Mouse (Mus musculus) liver, embryonic 14.5 days (tissue): ENCODE measurements around the gene Emc4. TPM values are rescaled to one million over a fixed set of nuclear protein-coding genes. Genes with fewer than 3 reads are reported as not detected.

Source experiments
- ATAC-seq: fragments of 200-750 bp; cut with Nextera tagmentation; 2 replicates; pipeline ENCODE4 v1.8.0; 2017; ENCODE audit warnings: moderate number of reproducible peaks, mild to moderate bottlenecking, moderate library complexity; ENCODE audit not compliant: insufficient read depth
- DNase-seq, 3 experiments: peaks; one replicate each; pipeline ENCODE4 v3.0.0-alpha.2; 2012 to 2013; ENCODE audit warnings: low read depth in 3 of 3, low spot score in 3 of 3
- H3K27ac ChIP-seq: fragments of 300-500 bp; sonication (generic); 2 replicates; pipeline ENCODE4 v1.5.1; 2014; ENCODE audit warnings: moderate library complexity, mild to moderate bottlenecking, control low read depth, inconsistent platforms
- H3K27me3 ChIP-seq: fragments of 300-500 bp; sonication (generic); 2 replicates; pipeline ENCODE4 v1.6.1; 2014; ENCODE audit warnings: mild to moderate bottlenecking, low read length, moderate library complexity; ENCODE audit not compliant: control insufficient read depth, insufficient read depth
- H3K36me3 ChIP-seq: fragments of 300-500 bp; sonication (generic); replicated peaks from 2 replicates; pipeline ENCODE4 v1.6.1; 2014; ENCODE audit warnings: low read depth; ENCODE audit not compliant: control insufficient read depth, insufficient read depth
- H3K4me1 ChIP-seq, 2 experiments: fragments of 200-500 bp in 1 of 2; fragments of 300-500 bp in 1 of 2; sonication (generic) in 1 of 2; replicated peaks; 2 replicates each; pipeline ENCODE4 v1.6.1; 2012 to 2014; ENCODE audit warnings: antibody characterized with exemption in 1 of 2, inconsistent platforms in 1 of 2, low read length in 1 of 2; ENCODE audit not compliant: control insufficient read depth in 2 of 2, insufficient read depth in 2 of 2
- H3K4me2 ChIP-seq: fragments of 300-500 bp; sonication (generic); 2 replicates; pipeline ENCODE4 v1.6.1; 2014; ENCODE audit warnings: low read depth, mild to moderate bottlenecking, control low read depth, moderate library complexity
- H3K4me3 ChIP-seq, 2 experiments: fragments of 200-500 bp in 1 of 2; fragments of 300-500 bp in 1 of 2; sonication (generic) in 1 of 2; 2 replicates each; pipeline ENCODE4 v1.5.1; 2012 to 2014; ENCODE audit warnings: low read depth in 2 of 2, low read length in 2 of 2, mild to moderate bottlenecking in 2 of 2, control low read depth in 1 of 2, inconsistent platforms in 1 of 2, moderate library complexity in 1 of 2; ENCODE audit not compliant: insufficient read depth in 1 of 2
- H3K9ac ChIP-seq: fragments of 300-500 bp; sonication (generic); replicated peaks from 2 replicates; pipeline ENCODE4 v1.6.1; 2014; ENCODE audit warnings: mild to moderate bottlenecking, control low read depth, moderate library complexity
- H3K9me3 ChIP-seq: fragments of 300-500 bp; sonication (generic); 2 replicates; pipeline ENCODE4 v1.6.1; 2016; ENCODE audit warnings: low read length, mixed read lengths; ENCODE audit not compliant: control insufficient read depth
- CTCF ChIP-seq: IDR thresholded peaks from 2 replicates; pipeline ENCODE4 v1.5.1; 2016; ENCODE audit warnings: antibody characterized with exemption, low read depth, control low read depth
- EP300 ChIP-seq: IDR thresholded peaks from 2 replicates; pipeline ENCODE4 v1.6.1; 2016; ENCODE audit warnings: antibody characterized with exemption, low read depth
- WGBS: fragments of 180-500 bp; shearing (Covaris S2); extraction: QIAGEN DNeasy Blood & Tissue Kit; methylation state at CpG from one replicate; pipeline ENCODE4 v1.1.7; 2014; ENCODE audit not compliant: insufficient replicate concordance; 5-methylcytosine and 5-hydroxymethylcytosine counted together
- polyA plus RNA-seq, 2 experiments: library from polyadenylated mRNA; depleted of rRNA in 1 of 2; stranded (reverse) in 1 of 2; unstranded in 1 of 2; fragments of >200 nt; fragmentation: Nextera tagmentation in 1 of 2; extraction: Ambion mirVana in 1 of 2; gene quantifications; 2 replicates each; pipeline versions ENCODE4 v1.2.1 to v1.2.3; 2012 to 2014

Emc4 gene
- polyA plus RNA-seq, 2 experiments = 26.3 to 38.1 TPM

GRCm38 (mm10) chr2:112339736-112340135 is 28.1 kb downstream of the Emc4 start:
- H3K27ac ChIP-seq = no peak overlapping the region
- no peaks in the 10 kb centered on the region for H3K9me3 ChIP-seq
- peak; percentile 46 for TF ChIP-seq CTCF
- TF ChIP-seq EP300 = no peak
- DNase-seq (no peak), ATAC-seq (no peak)
- no peaks in the 10 kb centered on the region for H3K4me1 ChIP-seq
- H3K27me3 ChIP-seq = no peaks in the 10 kb centered on the region
- no peak overlapping the region for H3K9ac ChIP-seq
- no peak overlapping the region for H3K4me2 ChIP-seq
- peaks cover 2% of the 10 kb centered on the region for H3K36me3 ChIP-seq
- H3K4me3 ChIP-seq = no peak overlapping the region
- WGBS = 68% methylated on average over 2 of the region's 2 CpGs

DNA sequence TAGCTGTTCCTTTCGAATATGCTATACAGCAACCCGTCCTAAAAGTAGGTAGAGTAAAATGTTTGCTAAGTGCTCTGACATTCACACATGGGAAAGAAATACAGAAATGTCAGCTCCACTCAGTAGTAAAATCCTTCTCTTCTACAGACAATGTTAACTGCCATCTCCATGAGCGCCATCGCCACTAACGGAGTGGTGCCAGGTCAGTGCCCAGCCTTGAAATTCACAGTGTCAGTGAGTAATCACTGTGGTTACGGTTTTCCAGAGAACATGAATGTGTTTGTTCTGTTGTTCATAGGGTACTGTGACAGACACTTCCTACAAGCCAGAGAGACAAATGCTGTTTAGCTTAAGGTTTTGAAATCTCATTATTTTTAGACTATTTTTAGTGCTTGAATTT is 30.6 kb downstream of the Emc4 start:
- H3K36me3 ChIP-seq = peaks cover 2% of the 10 kb centered on the region; the same call in 1 of the 2 replicates
- TF ChIP-seq CTCF (no peak), EP300 (no peak)
- no peak for ATAC-seq
- no peak overlapping the region for H3K9ac ChIP-seq
- peaks cover 2% of the 10 kb centered on the region in 2 experiments for H3K4me1 ChIP-seq
- 79% methylated on average over 6 of the region's 6 CpGs for WGBS
- no peak for DNase-seq
- no peak overlapping the region for H3K27ac ChIP-seq
- H3K4me2 ChIP-seq = no peak overlapping the region
- H3K27me3 ChIP-seq = no peaks in the 10 kb centered on the region
- no peak overlapping the region for H3K4me3 ChIP-seq
- no peaks in the 10 kb centered on the region for H3K9me3 ChIP-seq

GRCm38 (mm10) chr2:112332051-112332898 is 35.6 kb downstream of the Emc4 start:
- Histone ChIP-seq H3K36me3 (no peaks in the 10 kb centered on the region; the same call in 1 of the 2 replicates), H3K4me2 (peak overlapping the region; percentile 23), H3K9me3 (no peaks in the 10 kb centered on the region), H3K9ac (peak overlapping the region; percentile 12), H3K4me3 (no peak overlapping the region), H3K27me3 (no peaks in the 10 kb centered on the region), H3K4me1 (peaks cover 16 to 18% of the 10 kb centered on the region in 2 experiments), H3K27ac (no peak overlapping the region)
- DNase-seq (peak in 2 of 3 experiments; percentile 17 to 18), ATAC-seq (peak; percentile 29; the same call in 1 of the 2 replicates)
- TF ChIP-seq EP300 = peak; percentile 35; the same call in 1 of the 2 replicates
- TF ChIP-seq CTCF = no peak
- WGBS = 39% methylated on average over 4 of the region's 4 CpGs

DNA sequence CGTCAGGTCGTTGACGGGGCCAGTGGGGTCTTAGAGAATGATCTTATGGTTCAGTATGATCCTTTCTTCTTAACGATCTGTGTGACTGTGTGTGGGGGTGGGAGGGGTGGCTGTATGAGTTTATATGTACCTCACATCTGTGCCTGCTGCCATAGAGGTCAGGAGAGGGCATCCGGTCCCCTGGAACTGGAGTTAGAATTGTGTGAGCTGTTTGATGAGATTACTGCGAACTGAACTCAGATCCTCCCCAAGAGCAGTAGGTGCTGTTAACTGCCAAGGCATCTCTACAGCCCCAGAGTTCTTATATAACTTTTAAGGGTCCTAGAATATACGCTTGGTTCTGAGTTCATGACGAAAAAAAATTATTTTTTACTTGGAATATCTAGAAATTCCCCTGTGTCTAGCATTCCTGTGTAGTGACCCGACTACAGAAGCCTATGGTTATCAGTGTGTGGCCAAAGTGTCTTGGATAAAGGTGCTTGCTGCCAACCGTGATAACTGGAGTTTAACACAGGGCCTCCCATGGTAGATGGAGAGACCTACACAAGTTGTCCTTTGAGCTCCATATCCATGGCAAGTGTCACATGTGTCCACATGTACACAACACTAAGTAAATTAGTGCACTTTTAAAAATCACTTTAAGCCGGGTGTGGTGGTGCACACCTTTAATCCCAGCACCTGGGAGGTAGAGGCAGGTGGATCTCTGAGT is 39.6 kb downstream of the Emc4 start:
- Histone ChIP-seq H3K27me3 (no peaks in the 10 kb centered on the region), H3K9ac (no peak overlapping the region), H3K9me3 (no peaks in the 10 kb centered on the region), H3K4me1 (peaks cover 16 to 18% of the 10 kb centered on the region in 2 experiments), H3K27ac (no peak overlapping the region), H3K4me2 (peak overlapping the region; percentile 36), H3K4me3 (no peak overlapping the region), H3K36me3 (no peaks in the 10 kb centered on the region)
- DNase-seq (peak; percentile 54 to 60 (median 57)), ATAC-seq (peak; percentile 91)
- 53% methylated on average over 11 of the region's 11 CpGs for WGBS
- TF ChIP-seq CTCF (no peak), EP300 (peak; percentile 58)

DNA sequence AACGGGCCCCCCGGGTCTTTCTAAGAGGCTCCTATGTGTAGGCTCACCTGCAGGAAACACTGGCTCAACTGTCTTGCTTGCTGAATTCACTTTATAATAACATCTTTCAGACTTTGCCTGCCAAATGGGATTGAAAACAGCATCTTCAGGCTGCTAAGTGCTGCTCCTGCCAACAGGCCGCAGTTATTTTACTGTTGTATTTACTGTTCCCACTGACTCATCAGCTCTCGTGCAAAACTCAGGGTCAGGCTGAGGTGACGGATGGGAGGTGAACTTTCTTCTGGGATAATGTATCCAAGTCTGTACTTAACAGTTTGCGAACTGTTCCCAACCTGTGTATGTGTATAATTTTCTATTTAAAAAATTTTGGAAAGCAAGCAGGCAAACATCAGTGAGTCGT is 48.9 kb downstream of the Emc4 start:
- Histone ChIP-seq H3K4me1 (no peaks in the 10 kb centered on the region), H3K27me3 (no peaks in the 10 kb centered on the region), H3K36me3 (no peaks in the 10 kb centered on the region), H3K27ac (no peak overlapping the region), H3K9me3 (no peaks in the 10 kb centered on the region), H3K4me2 (no peak overlapping the region), H3K4me3 (no peak overlapping the region), H3K9ac (no peak overlapping the region)
- no peak for TF ChIP-seq CTCF
- no peak for TF ChIP-seq EP300
- no peak for DNase-seq
- ATAC-seq = no peak
- WGBS = 75% methylated on average over 7 of the region's 7 CpGs
